Mouse (Mus musculus) ZHBTc4 (cell line): Measurements from ENCODE around the gene Tead2.
"Not testable (repeated sequence)": the region's sequence is repeated elsewhere in the genome, so short reads cannot be mapped to it uniquely, and the experiment has no call there.

Source experiments
- DNase-seq: peaks from one replicate; pipeline ENCODE4 v3.0.0-alpha.2; 2011; ENCODE audit warnings: low read depth, low spot score

Gene Tead2

DNA sequence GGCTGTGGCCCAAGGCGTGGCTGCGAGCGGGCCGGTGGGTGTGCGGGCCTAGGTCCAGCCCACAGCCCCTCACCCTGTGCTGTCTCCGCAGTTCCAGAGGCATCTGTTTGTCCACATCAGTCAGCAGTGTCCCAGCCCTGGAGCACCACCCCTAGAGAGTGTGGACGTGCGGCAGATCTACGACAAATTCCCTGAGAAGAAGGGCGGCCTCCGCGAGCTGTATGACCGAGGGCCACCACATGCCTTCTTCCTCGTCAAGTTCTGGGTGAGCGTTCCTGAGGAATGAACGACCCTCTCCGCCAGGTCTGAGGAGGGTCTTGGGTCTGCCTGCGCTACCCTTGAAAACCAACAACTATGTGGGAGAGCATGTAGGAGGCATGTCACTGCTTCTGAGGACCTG is 13.0 kb downstream of the Tead2 start:
- no peak for DNase-seq

DNA sequence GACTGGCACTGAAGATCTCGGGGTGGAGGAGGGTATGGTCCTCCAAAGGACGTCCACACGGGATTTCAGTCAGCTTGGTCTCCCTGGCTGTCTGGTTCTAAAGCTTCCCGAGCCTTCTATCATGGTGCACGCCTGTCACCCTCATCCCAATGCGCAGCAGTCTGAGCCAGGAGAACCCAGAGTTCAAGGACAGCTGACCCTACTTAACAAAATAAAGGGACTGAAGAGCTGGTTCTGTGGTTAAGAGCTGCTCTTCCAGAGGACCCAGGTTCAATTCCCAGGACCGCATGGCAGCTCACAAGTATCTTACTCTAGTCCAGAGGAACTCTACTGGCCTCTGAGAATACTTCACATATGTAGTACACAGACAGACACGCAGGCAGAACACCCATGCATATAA is 13.5 kb downstream of the Tead2 start:
- peak; percentile 31 for DNase-seq

DNA sequence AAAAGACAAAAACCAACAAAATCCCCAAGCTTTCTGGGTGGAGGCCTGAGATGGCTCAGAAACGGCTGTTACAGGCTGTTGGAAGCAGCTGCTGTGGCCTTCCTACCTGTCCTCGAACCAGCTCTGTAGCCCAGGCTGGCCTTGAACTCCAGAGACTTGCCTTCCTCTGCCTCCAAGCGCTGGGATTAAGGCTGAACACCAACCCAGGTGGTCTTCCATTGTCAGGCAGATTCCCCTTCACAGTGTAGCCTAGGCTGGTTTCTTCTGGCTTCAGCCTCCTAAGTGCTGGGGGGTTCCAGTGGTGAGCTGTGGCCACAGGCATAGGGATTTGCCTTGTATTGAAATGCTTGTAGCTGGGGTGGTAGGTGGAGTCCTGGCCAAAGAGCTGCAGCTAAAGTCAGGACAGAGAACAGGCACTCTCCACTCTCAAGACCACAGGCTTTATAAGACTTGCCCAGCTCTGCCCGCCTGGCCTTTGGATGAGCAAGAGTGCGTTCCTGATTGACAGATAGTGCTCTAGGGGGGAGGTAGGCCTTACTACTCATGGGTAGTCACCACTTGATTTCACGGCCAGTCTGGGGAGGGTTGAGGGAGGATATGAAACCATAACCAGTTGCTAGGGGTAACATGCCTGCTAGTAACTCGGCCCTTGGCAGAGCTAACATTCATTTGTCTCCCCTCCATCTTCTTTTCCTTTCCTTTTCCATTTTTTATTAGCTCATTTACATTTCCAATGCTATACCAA is 14.1 kb downstream of the Tead2 start:
- peak; percentile 81 for DNase-seq

DNA sequence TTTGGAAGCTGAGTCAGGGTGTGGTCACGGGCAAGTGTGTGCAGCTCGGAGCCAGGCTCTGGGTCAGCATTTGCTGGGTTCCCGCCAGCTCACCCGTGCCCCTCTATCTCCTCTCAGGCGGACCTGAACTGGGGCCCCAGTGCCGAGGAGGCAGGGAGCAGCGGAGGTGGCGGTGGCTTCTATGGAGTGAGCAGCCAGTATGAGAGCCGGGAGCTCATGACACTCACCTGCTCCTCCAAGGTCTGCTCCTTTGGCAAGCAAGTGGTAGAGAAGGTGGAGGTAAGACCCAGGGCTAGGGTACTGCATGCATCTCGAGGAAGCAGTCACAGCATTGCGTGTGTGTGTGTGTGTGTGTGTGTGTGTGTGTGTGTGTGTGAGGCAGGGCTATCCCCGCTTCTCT is 15.6 kb downstream of the Tead2 start:
- peak; percentile 45 for DNase-seq

DNA sequence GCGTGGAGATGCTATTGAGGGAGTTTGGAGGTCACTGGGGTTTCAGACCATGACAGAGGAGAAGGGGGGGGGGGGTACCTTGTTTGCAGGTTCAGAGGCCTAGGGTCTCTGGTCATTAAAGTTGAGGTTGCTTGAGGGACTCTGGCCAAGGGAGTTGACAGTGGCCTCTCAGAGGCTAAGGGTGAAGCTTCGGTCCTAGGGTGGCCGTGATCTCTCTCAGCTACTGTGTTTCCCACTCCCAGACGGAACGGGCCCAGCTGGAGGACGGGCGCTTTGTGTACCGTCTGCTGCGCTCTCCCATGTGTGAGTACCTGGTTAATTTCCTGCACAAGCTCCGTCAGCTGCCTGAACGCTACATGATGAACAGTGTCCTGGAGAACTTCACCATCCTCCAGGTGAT is 16.4 kb downstream of the Tead2 start:
- no peak for DNase-seq

DNA sequence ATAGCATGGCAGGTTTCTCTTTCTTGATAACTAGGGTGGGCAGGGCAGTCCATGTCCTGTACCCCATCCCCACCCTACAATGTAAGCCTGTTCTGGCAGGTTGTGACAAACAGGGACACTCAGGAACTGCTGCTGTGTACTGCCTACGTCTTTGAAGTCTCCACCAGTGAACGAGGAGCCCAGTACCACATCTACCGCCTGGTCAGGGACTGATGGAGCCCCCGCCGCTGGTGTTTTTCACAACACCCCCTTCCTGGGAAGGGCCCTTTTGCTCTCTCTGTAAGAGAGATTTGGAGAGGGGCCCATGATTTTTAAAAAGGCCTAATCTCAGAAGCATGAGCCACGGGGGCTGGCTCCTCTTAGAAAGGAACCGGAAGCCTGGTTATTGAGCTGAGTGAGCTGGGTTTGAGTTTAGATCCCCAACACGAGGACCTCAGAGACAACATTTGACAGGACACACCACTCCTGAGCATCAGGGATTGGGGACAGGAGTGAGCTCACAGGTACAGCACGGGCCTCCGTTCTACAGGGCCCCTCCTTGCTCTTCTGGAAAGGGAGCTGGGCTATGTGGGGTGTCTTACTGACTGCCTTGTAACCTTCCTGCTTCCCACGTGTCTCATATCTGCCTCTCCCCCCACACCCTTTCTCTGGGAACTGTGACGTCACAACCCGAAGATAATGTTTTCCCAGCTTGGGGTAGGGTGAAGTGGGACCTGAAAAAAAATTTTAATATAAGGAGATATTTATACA is 17.3 kb downstream of the Tead2 start:
- no peak for DNase-seq

DNA sequence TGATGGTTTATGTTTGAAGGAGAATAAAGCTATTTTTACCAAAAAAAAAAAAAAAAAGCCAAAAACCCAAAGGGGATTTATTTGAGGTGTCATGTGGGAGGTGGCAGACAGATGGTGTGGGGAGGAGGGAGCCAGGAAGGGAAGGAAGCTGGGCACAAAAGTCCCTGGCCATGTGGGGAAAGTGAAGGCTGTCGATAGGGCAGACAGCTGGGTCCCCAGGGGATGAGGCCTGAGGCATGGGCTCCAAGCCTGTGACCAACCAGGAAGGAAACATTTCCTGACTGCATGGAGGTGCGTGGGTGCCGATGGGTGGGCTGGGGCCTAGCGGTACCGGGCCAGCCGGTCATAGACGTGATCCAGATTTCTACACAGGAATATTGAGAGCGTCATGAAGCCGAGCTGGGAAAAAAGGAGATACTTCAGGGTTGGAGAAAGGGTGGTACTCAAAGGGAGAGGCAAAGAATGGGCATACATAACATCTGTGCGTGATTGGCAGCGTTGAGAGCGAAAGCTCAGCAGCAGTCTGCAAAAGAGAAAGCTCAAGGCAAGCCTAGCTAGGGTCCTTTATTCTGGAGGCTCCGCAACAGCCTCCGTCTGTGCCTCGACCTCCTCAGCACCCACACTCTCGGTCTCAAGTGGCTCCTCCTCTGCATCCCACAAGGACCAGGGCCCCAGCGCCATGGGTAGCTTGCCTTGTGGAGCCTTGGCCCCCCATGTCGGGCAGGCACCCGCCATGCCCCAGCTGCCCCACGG is 18.2 kb downstream of the Tead2 start:
- DNase-seq: no peak

DNA sequence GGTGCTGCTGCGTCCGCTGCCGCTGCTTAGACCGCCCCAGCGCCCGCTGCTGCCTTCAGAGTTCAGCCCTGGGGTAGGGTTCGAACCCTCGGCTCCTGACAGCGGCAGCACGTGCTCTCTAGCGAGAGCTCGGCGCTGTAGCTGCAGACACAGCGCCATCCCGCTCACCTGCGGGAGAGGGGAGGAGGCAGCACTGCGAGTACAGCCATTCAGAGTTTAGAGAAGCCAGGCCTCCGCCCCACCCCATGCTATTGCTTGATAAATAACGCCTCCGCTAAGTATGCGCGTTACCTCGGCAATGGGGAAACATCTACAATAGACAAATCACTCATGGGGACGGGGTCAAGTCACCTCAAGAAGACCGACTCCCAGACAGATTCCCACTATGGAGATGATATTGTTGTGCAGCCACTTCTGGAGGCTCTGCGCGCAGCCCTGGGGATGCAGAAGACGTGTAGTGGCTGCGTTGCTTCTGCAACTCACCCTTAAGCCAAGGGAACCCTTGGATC is 18.8 kb downstream of the Tead2 start:
- DNase-seq: peak; percentile 64

DNA sequence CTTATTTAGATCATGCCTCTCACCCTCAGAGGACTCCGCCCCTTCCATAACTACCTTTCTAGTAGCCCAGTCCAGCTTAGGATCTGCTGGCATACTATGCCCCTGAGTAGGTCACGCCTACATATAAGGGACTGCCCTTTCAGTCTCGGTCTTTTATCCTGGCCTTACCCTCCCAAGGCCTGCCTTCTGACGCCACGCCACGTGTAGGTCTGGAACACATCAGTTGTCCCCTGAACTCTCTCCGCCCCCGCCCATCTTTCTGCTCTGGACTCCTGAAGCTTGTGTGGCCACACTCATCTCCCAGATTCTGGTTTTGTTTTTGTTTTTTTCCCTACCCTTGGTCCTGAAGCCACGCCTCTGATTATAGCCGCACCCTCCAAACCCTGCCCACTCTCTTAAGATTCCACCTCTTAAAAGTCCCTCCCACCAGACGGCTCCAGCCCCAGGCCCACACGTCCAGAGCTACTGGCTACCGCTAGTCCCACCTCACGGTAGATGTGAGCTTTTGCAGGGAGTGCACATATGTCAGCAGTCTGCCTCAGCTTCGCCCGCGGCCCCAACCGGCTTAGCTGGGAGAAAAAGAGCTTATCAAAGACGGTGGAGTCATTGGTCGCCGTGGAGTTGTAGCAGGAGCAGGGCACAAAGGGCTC is 19.5 kb downstream of the Tead2 start:
- DNase-seq: peak; percentile 79

DNA sequence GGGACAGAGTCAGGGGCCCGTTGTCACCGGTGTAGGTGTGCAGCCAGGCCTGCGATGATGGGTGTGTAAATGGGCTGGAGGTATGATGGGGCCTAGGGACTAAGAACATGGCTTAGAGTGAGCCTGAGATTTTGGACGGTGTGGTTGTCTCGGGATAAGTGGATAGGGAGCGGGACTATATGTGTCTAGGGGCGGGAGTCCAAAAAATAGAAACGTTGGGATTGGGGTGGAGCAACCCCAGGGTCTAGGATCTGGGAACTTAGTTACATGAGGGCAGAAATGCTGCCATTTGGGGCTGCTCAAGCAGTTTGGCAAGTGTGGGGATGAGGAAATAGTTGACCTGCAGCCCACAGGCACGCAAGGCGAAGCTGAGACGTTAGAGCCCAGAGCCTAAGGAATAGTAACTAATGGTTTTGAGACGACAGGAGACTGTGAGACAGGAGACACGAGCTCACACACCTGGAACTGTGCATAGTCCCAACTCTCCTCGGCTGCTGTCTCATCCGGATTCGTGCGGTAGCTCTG is 20.2 kb downstream of the Tead2 start:
- DNase-seq: no peak

DNA sequence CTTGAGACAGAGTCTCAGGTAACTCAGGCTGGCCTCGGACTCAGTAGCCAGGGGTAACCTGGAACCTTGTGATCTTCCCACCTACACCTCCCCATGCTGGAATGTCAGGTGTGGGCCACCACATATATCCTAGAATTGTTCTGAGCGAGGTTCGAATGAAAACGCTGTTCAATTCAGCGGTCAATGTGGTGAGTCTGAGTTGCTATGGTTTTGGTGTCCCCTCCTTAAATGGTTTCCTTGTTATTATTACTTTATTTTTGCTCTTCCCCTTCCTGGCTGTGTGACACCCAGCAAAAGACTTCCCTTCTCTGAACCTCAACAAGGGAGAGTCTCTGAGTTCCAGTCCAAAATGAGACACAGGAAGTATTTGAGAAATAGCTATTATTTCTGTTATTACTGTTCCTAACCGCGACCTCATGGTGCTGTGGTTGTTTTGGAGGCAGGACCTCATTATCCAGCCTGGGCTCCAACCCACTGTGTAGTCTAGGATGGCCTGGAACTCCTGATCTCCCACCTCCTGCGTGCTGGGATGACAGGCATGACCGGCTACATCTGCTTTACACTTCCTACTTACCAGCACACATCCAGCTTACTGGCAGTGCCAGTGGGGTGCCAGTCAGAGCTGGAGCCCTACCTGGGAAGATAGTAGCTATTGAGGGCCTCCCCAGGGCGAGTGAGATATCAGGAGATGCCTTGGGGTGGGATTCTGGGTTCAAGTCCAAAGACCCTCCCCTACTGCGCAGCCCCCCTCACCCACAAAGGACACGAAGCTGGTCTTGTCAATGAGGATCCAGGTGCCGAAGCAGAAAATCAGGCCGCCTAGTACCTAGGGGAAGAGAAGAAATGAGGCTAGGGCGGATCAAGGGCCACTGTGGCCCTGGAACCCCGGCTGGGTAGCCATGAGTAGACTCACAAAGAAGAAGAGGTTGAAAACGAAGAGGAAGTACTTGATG is 22.5 kb downstream of the Tead2 start:
- DNase-seq: no peak

DNA sequence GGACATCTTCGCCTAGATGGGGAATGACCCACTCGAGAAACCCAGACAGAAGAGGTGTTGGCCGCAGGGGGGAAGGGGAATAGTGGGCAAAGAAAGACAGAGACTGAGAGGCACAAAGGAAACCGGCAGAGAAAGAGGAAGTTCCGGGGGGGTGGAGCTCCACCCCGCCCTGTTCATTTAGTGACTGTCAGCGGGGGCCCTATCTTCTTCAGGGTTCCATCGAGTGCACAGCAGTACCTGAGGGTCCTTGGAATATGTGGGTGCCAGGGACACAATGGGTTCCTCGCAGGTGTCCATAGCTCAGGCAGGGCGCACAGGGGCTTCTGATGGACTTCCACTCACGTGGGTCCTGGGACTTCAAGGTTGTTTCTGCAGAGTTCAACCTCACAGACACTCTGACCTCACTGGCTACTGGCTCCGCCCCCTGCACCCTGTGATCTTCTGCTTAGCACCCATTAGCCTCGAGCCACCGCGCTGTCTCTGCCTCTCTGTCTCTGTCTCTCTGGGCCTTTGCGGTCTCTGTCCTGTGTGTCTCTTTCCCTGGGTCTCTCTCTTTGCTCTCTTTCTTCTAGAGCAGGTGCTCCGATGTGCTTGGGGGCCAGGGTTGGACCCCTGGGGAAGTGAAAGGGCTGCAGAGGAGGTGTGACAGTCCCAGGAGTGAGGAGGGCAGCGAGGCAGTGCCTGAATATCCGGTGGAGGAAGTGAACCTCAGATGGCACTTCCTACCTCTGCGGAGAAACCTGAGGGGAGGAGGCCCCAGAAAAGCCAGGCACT is 23.4 kb downstream of the Tead2 start, which contains the start of gene Cd37:
Cd37 (minus strand) TSS at position 393 of the 774 bp plus-strand sequence.
- peak; percentile 75 for DNase-seq

DNA sequence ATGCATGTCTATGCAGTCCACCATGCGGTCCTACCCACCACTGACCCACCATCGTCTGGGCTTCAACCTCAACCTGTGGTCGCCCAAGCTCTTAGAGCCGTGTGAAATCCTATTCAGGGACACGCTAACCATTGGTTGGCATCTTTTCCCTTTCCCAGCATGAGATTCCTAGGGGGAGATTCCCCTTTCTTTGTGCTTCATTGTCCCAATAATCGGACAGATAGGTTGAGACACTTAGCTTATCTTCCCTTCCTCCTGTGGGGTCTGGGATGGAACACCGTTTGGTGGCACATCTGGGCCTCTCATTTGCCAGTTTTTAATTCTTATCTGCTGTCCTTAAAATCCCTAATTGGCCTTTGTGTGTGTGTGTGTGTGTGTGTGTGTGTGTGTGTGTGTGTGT is 24.6 kb downstream of the Tead2 start:
- peak; percentile 23 for DNase-seq

DNA sequence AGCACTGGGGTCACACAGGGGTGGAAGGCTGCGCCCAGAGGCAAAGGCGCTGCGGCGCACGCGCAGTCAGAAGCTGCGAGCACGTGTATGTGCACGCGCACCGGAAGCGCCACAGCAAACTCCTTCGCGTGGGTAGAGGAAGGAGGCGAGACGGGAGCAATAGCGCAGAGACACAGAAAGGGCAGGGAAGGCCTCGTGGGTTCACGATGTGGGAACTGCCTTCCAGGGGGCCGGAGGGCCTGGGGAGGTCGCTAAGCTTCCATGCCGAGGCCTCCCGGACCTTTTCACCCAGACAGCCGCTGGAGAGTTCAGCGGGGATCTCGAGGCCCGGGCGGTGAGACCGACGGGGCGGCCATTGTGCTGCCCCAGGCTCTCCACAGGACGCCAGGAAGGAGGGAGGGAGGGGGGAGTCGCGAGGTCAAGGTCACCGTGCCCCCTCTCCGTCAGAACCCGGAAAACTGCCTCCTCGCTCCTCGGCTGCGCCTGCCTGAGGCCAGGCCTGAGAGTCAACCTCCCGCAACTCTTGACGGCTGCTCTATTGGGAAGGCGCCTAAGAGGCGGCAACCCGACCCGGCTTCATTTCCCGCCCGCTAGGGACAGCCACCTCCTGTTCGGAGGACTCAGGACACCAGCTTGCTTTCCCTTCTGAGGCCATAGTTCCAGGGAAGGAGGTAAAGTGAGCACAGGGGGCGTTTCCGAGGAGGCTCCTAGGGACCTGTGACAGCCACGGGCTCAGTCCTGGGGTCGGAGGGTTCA is 25.3 kb downstream of the Tead2 start, which contains the start of gene Slc6a16:
Slc6a16 (plus strand) TSS at position 453 of the 756 bp plus-strand sequence.
- DNase-seq: peak; percentile 97

DNA sequence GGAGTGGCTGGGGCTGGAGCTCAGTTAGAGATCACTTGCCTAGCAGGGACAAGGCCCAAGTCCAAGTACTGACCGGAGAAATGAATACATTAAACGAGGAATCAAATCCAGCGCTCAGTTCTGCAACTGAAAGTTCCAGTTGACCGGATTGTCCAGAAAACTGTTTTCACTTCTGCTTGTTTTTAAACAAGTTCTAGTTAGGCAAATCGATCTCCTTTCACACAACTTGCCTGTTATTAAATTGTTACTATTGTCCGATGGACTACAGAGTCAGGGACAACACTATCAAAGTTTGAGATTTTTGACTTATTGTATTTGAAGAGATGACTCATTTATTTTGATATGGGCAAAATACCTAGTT is 25.8 kb downstream of the Tead2 start:
- no peak for DNase-seq

DNA sequence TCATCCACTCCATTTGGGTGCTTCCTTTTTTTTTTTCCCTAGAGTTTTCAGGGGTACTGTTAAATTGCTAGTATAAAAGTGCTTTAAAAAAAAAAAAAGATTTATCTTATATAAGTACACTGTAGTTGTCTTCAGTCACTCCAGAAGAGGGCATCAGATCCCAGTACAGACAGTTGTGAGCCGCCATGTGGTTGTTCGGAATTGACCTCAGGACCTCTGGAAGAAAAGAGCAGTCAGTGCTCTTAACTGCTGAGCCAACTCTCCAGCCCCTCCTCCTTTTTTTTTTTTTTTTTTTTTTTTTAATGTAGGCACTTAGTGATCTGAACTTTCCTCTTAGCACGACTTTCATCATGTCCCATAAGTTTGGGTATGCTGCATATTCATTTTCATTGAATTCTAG is 32.1 kb downstream of the Tead2 start:
- no peak for DNase-seq

DNA sequence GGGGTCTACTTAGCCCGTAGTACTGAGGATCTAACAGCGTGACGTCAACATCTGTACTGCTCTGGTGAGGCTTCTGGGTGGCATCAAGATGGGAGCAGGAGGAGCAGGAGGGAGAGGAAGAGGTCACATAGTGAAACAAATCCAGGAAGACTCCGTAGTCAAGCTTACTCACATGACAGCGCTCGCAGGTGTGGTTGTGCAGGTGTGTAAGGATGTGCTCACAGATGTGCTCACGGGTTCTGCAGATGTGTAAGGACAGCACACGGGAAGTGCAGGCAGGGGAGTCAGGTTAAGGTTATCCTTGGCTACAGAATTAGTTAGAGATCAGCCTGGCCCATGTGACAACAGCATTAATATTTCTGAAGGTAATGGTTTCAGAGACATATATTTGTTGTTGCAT is 38.3 kb downstream of the Tead2 start:
- no peak for DNase-seq

DNA sequence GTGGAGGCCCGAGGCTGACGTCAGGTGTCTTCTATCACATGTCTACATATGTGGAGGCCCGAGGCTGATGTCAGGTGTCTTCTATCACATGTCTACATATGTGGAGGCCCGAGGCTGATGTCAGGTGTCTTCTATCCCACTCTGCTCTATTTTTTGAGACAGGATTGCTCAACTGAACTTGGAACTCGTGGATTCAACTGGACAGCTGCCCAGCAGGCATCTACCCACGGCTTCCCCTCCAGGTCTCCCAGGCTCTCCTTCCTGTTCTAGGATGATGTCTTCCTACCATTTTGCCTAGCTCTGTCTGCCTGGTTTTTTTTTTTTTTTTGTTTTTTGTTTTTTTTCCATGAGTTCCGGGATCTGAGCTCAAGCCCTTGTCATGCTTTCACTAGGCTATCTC is 40.3 kb downstream of the Tead2 start:
- not testable (repeated sequence) for DNase-seq
